Mouse (Mus musculus) layer of hippocampus, adult 9-11 months (tissue): ENCODE data around the gene Cops7a.

ENCODE experiments used
- DNase-seq: peaks from one replicate; pipeline ENCODE4 v3.0.0; 2022

The Cops7a gene

DNA sequence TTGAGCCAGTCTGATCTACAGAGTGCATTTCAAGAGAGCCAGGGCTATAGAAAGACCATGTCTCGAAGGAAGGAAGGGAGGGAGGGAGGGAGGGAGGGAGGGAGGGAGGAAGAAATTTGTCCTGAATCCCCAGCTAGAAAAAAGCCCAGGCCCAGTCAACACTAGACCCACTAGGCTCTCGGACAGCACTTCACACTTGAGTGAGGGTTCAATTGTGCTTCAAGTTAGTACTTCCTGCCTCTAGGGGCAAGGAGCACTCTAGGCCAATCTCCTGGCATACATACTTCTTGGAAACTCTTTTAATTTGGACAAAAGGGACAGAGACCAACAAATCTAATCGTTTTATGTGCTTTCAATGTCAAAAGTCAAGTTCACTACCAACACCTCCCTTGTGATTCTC is 7.2 kb downstream of the Cops7a start:
- DNase-seq, result no peak

DNA sequence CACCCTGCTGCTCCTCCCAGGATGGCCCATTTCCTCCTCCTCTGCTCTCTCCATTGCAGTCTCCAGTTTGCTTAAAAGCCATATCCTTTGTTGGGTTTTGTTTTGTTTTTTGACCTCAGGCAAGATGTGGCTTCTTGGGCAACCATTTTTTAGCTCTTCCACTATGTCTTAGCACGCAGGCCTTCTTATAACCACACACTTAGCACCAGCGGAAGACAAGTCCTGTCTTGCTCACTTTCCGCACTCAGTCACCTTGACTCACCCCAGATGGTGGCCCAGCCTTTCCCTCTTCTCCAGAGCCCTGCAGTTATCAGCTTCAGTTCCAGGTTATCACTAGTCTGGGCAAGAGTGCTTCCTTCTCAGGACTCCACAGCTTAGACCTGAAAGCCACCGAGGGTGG is 10.1 kb downstream of the Cops7a start:
- DNase-seq, result no peak

DNA sequence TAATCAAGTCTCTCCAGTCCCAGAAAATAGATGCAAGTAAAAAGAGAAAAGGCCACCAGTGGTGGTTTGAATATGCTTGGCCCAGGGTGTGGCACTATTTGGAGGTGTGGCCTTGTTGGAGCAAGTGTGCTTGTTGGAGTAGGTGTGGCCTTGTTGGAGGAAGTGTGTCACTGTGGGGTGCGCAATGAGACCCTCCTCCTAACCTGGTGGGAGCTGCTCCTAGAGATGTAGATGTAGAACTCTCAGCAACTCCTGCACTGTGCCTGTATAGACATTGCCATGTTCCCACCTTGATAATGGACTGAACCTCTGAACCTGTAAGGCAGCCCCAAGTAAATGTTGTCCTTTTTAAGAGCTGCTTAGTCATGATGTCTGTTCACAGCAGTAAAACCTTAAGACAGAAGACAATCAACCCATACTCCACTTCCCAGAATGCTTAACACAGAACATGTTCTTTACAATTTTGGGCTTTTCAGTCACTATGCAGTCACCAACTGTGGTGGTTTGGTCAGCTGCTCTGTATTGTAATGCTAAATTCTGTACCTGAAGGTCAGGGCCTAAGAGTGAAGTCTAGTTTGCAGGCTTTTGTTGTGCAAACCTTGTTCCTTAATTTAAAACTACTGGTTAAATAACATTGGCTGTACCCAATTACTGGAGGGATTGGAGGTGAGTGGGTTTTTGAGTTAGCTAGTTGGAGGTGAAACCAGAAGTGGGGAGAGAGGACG is 11.2 kb downstream of the Cops7a start:
- DNase-seq, result no peak

DNA sequence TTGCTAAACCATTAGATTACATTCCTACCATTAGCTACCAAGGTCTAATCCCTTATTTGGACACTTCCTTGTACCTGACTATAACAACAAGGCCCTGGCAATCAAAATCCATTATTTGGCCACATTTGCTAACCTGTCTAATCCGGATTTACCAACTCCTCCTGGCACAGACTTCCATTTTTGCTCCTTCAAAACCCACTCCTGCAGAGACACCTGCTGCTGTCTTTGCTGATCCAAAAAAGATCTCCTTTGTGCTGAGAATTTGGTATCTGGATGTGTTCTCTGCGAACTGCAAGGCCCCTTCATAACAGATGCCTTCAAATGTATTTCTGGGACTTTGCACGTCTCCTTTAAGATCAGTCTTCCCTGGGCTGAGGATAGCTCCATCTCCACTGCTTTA is 21.8 kb downstream of the Cops7a start:
- DNase-seq, result no peak

- DNase-seq, result no peak
Observed at GRCm38 (mm10) chr6:124941679-124942078, 23.7 kb downstream of the Cops7a start.

GRCm38 (mm10) chr6:124938554-124938953 is 26.8 kb downstream of the Cops7a start:
- no peak for DNase-seq

- DNase-seq, result no peak
Observed at GRCm38 (mm10) chr6:124937493-124937892, 27.8 kb downstream of the Cops7a start.

- DNase-seq, result no peak
Observed at GRCm38 (mm10) chr6:124936681-124937080, 28.7 kb downstream of the Cops7a start.

GRCm38 (mm10) chr6:124934670-124935069 is 30.7 kb downstream of the Cops7a start:
- DNase-seq, result no peak

DNA sequence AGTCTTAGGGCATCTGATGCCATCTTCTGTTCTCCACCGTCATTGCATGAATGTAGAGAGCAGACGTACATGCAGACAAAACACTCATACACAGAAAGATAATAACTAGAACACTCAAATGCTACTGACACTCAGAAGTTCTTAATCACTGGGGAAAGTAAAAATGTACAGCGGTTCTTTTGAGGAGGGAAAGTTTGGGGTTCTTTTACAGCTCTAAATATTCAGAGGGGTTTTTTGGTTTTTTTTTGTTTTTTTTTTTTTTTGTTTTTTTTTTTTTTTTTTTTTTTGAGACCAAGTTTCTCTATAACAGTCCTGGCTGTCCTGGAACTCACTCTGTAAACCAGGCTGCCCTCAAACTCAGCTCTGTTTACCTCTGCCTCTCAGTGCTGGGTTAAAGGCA is 32.2 kb downstream of the Cops7a start:
- DNase-seq, result no peak

GRCm38 (mm10) chr6:124932314-124932695 is 33.0 kb downstream of the Cops7a start:
- DNase-seq, result no peak

DNA sequence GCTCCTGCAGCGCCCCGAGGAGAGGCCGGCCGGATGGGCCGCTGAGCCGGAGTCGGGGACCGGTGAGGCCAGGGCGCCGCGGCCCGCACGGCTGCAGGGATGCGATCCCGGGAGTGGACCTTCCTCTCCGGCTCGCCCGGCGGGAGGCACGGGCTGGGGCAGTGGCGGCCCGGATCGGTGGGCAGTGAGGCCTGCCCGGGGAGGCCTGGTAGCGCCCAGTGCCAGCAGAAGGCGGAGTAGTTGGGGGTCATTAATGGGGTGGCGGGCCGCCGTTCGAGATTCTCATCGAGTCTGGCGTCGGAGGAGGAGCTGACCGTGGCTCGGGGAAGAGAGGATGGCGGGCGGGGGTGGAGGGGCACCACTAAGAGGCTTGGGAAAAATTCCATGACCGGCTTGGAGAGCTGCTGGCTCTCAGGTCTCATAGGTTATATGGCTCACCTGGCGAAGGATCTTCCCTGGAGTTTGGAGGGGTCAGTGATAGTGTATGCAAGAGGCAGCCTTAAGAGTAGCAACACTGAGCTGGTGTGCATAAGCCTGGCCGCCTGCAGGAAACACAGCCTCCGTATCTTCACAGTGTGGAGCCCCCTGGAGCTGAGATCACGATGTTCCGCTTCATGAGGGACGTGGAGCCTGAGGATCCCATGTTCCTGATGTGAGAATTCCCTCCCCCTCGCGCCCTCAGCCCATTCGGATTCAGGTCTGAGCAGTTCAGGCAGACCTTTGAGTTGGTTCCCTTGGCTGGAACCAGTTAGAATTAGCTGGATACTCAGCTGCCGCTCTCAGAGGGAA is 33.6 kb downstream of the Cops7a start:
- DNase-seq, result peak; percentile 62

- DNase-seq, result peak; percentile 98
Observed at GRCm38 (mm10) chr6:124930754-124931524, 34.4 kb downstream of the Cops7a start, which contains the start of gene Mlf2. Gene Mlf2 (plus strand): TSS chr6:124931386.

- no peak for DNase-seq
Observed at GRCm38 (mm10) chr6:124930231-124930630, 35.1 kb downstream of the Cops7a start.

GRCm38 (mm10) chr6:124925941-124926340 is 39.4 kb downstream of the Cops7a start:
- DNase-seq, result no peak

GRCm38 (mm10) chr6:124925173-124925793 is 40.1 kb downstream of the Cops7a start:
- no peak for DNase-seq

DNA sequence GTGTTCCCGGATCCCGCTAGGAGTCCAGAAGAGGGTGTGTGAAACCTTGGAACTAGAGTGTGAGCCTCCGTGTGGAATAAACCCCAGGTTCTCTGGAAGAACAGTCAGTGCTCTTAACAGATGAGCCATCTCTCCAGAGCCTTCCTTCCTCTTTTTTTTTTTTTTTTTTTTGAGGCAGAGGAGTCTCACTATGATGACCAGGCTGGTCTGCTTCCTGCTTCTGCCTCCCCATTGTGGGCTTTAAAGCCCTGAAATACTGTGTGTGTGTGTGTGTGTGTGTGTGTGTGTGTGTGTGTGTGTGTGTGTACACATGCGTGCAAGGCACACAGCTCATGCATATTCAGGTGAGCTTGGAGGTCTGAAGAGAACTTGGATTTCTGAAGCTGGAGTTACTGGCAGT is 43.8 kb downstream of the Cops7a start:
- DNase-seq, result no peak

DNA sequence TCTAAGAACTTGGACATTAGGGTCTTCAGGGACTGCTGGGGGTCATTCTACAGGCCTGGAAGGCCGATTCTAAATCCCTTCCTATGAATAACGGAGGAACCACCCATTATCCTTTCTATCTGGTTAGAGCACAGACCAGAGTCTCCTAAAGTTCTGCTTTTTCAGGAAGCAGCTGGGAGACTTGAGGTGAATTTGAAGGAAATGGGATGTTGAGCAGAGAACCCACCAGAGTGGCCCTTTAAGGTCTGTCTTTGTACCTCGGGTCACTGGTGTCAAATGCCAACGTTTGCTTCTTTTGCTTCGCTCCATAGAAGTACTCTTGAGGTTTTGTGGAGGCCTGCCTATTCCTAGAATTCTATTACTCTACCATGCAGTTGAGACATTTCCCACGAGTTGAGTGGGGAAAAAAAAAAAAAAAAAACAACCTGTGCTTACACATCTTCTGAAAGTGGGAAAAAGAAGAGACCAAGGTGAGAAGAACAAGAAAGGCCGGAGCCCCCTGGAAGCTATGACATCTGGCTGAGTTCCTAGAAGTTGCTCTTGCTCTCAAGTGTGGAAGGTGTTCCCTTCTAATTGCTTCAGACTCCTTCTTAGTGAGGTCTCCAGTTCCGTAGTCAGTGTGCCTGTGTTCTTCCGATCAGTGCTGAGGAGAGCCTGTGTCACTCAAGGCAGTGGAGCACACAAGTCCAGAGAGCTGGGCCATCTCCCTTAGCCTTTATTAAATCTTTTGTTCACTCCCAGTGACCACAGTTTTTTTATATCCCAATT is 44.8 kb downstream of the Cops7a start:
- DNase-seq, result no peak

- peak; percentile 96 for DNase-seq
Observed at GRCm38 (mm10) chr6:124919695-124920317, 45.5 kb downstream of the Cops7a start, which contains the start of gene Ptms. Gene Ptms (minus strand): TSS chr6:124920103.

- DNase-seq, result no peak
Observed at GRCm38 (mm10) chr6:124918890-124919627, 46.3 kb downstream of the Cops7a start.

GRCm38 (mm10) chr6:124918331-124918690 is 47.0 kb downstream of the Cops7a start:
- DNase-seq, result no peak
